Mouse (Mus musculus) erythroblast, adult 5-6 weeks (primary cell): ENCODE measurements at regions not wholly inside any gene's neighbourhood (a gene's known extent, or its start where the extent isn't known, plus 50 kb on each side); places are given as distances from the start of the nearest gene placed in this dataset.
A peak's percentile ranks its signal among the peaks of the same experiment; 100 is the strongest.

Experiments
- ATAC-seq: replicated peaks from 2 replicates; pipeline ENCODE4 v1.8.0; 2016; ENCODE audit warnings: moderate number of reproducible peaks, mild to moderate bottlenecking, moderate TSS enrichment, inconsistent platforms; ENCODE audit not compliant: poor library complexity, low FRiP score, severe bottlenecking

DNA sequence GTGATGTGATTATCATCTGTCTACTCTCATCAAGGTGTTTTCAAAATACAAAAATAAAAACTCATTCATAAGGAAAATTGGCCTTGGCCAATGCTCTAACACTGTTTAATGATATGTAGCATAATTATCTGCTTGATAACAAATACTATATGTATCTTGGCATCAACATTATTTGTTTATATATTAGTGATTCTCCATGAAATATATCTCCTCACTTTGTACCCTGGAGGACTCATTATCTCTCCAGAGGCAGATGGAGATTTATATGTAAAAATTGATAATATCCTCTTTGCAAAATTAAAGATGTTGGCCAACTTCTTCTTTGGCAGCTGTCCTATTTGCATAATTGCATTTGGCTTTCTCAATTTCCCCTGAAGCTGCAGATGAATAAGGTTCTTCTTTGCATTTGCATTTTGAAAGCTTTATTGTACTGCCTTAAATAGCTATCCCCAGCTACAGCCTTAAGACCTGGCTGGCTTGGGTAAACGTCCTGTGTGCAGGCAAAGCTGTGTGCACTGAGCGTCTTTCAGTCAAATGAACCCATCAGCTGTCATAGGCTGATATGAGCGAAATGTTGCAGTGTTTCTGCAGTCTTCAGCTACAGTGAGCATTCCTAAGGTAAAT, 124.7 kb upstream of the Otogl start:
- ATAC-seq = no peak

DNA sequence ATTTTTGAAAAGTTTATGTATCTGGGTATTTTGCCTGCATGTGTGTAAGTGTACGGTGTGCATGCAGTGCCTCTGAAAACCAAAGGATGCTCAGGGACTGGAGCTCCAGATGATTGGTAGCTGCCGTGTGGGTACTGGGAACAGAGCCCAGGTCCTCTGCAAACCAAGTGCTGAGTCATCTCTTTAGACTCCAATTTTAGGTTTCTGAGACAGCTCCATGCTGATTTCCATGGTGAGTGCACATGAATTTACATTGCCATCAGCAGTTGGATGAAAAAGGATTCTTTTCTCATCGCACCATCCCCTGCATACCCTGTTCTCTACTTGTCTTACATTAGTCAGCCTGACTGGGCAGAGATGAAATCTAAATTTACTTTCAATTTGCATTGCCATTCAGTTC, 122.1 kb upstream of the Otogl start:
- ATAC-seq = 0 out of 2 replicates have a peak, but pooled peaks have one; percentile 35

DNA sequence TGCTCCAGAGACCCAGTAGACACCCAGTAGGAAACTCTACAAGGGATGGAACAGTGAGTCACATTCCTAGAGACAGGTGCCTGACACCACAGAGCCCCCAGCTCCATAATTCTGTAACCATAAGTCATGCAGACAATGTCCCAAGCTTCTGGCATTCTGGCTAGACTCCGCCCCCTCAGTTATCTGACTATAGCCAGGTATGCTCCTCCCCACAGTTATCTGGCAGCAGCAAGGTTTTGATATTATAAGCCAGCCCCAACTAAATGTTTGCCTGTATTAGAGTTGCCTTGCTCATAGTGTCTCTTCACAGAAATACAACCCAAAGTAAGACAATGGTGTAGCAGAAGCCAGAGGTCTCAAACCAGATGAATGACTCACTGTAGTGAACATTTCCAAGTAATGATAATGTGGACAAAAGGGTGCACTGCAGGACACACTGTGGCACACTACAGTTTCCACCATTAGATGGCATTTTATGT, 121.4 kb upstream of the Otogl start:
- peak; percentile 62; the same call in 1 of the 2 replicates for ATAC-seq

DNA sequence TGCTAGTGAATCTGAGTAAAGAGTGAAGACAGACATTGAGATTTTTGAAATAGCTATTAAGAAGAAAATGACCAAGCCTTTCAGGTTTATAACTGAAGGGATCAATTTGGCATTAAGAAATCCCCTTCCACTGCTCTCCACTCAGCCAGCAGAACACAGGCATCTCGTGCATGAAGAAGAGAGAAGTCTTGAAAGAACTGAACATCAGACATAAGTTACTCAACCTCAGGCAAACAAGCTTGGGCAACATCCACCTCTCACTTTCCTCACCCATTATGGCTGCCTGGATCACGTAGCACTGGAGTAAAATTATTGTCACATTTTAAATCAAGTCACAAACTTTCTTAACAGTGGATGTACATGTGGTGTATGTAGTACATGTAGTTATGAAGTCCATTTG, 115.6 kb upstream of the Otogl start:
- no peak for ATAC-seq

DNA sequence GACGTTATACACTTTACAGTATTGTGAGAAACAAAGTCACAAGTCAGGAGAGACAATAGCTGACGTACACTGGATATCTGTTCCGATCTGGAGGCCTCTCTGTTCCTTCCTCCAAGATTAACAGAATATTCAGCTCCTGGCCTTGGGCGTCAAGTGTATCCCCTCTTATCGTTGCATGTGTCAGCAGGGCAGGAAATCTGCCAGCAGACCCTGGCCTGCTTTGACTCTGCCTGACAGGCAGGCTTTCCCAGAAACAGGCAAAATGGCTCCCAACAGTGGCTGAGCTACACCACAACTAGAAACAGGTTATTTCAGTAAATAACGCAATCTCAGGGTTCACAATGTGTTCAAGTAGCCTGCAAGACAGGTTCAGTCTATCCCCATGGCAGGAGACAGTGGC, 112.3 kb upstream of the Otogl start:
- no peak for ATAC-seq

DNA sequence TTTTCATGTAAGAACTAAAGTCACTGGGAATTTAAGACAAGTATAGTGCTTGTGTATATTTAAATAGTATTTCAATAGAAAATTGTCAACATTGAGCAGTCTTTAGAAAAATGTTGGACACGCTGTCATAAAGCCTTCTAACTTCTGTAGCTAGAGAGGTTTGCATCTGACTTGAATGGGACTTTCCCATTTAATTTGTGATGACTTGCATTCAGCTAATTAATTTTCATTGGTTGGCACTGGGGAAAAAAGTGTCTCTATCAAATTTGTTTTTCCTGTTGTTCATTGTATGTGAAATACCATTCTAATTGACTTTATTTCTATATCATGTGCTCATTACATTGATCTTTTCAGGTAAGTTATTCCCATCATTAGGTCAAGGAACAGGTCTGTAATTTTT, 104.6 kb upstream of the Otogl start:
- ATAC-seq = no peak

DNA sequence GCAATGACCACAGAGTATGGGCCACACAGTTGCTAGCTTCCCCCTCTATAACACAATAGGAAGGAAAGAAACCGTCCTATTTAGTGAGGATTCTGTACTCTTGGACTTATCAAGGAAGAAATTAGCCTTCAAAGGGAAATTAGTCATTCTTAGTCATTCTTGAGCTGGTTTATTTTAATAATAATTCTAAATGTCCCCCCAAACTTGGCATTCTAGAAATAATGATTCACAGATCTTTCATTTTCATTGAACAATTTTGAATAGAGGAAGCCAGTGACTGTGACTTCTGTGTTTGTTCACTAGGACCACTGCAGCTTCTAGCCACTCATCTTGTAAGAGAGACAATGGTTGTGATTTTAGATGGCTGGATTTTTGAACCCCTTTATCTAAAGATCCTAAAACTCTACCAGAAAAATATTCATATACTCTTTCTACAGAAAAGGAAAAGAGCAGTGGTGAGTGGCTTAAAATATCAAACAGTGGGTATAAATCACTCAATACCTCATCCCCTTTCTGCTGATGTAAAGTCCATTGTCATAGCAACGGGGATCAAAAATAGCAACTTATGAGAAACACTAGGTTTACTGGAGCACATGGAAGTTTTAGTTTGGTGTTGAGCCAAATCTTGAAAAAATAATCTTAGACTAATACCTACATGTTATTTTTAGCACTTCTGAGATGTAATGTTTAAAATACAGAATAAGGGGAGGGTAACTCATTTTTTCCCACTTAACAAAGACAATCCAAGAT, 83.1 kb upstream of the Otogl start:
- ATAC-seq = no peak

DNA sequence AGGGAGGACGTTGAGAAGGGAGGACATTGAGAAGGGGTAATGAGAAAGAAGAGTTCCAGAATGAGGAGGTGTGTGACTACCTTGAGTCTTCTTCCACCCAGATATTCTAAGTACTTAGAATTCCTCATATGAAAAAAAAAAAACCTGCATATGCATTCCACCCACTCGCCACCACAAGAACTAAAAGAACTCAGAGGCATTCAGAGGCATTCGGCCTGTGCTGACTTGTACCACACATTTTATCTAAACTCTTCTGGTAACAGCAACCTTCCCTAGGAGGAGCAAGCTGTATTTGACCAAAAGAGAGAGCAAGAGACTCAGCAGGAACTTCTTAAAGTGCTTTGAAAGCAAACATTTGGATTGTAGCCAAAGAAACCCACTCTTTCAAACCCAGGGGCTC, 80.7 kb upstream of the Otogl start:
- no peak for ATAC-seq

DNA sequence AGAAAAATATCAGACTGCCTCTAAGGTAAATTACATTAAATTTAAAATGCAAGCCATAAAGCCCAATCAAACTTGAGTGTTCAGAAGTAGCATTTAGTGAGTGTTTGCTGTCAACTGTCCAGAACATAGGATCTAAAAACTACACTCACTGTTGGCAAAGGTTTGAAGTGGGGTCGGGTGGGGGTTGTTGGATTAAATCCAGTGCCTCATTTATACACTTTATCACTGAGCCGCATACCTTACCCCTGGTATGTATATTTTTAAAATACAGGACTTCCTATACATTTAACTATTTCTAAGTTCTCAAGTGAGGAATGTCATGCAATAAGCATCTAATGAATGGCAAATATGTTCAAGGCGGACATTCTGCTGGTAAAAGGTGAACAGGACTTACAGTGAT, 78.6 kb upstream of the Otogl start:
- no peak for ATAC-seq

DNA sequence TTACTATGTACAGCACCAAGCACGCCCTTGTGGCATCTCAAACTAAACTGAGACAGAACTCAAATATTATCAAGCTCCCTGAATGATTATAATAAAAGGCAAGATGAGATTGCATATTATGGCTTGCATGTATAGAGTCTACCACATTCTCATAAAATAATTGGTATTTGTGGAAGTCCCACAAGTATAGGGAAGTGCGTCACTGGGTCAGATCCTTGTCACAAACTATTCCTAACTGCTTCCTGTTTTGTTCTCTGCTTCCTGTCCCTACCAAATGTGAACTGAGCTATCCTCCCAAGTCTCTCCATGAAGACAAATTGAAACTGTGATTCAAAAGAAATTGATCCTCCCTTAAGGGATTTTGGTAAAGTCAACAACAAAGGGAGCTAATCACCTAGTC, 78.0 kb upstream of the Otogl start:
- ATAC-seq = no peak

DNA sequence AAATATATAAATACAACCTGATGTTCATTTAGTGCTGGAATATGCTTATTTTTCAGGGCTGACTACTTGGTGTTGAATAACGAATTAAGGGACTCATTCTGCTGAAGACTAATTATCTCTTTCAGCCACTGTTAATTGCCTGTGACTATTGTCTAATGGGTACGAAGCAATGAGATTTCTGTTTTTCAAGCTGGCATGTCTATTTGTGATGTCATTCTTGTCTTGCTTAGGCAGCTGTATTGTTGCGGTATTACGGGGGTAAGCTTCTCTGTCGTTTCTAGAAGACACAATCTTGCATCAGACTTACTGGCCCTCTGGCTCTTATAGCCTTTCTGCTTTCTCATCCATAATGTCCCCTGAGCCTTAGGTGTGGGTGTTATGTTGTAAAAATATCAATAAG, 70.7 kb upstream of the Otogl start:
- no peak for ATAC-seq

DNA sequence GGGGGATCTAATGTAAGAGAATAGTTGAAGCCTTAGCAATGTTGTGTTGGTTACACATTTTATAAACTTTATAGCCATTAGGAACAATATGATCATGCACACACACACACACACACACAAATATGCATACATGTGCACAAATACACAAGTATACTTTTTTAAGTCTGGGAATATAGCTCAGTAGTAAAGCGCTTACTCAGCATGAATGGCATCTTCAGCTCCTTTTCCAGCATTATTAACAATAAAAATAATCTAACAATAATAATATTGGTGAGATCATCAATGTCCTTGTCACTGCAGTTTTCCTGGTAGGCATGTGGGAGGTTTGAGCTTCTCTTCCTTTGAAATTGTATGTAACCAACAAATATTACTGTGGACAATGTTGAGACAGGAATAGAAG, 70.1 kb upstream of the Otogl start:
- ATAC-seq = no peak

DNA sequence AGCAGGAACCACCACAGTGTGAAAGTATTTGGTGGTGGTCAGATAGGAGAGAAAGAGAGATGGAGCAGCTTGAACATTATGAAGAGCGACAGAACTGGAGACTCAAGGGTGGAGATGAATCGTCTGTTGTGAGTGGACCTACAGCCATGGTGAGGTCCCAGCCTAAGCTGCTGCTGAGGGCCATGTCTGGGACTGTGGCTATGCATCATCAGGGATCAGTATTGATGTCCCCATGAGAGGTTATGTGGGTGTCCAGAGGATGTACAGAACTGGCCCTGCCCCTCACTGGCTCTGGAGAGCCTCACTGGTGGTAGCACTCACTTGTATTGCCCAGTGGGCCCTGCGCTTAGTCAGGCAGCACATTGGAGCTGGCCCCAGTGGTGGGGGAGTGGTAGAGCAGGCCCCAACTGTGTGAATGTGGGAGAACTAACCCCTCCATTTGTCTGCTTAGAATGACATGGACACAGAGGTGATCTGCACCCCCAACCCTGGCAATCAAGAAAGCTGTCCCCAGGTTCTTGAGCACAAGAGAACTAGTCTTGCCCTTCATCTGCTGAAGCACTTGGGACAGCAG, 64.5 kb upstream of the Otogl start:
- no peak; the same call in 1 of the 2 replicates for ATAC-seq

DNA sequence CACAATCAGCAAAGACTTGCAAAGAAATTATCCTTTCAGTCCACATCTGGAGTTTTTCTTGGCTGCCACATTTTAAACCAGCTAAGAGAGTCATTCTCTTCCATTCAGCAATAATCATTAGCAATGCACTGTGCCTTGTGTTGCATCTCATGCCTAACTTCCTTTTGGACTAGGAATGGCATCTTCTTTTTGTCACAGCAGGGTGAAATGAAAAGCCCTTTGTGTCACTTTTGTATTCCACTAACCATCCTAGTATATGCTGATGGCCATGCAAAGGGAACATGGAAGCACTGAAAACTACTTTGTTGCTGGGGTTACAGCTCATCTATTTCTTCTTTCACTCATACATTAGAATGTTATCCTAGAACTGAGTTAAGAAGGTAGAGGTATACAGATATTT, 59.8 kb upstream of the Otogl start:
- no peak for ATAC-seq

DNA sequence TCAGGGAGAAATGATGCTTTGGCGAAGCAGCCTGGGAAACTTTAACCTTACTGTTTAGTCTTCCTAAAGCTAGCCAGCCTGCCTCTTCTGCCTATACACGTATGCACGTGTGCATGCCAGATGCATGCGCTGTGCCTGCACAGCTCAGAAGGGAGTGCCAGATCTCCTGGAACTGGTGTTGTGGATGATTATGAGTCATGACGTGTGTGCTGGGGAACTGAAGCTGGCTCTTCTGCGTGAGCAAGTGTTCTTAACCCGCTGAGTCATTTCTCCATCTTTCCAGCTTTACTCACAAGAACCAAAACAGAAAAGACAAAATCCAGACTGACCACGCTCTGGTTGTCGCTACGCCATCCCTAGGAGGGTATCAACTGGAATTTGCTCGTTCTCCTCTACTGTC, 55.1 kb upstream of the Otogl start:
- no peak for ATAC-seq

DNA sequence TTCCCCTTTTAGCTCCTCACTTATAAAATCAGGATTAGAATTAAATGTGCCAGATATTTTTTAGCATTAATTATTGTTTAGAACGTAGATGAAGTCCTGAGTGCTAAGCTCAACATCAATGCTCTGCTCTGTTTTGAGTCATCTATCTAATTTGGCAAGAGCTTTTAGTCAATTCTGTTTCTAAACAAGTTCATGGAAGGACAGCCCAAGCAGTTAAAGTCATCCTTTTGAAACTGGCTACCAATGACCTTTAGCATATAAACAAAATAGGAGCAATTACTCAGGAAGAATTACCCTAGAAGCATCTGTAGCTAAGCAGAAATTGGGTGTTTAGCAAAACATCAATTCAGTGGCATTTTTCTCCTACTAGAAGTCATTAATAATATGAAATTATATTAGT, 52.1 kb upstream of the Otogl start:
- ATAC-seq = no peak

DNA sequence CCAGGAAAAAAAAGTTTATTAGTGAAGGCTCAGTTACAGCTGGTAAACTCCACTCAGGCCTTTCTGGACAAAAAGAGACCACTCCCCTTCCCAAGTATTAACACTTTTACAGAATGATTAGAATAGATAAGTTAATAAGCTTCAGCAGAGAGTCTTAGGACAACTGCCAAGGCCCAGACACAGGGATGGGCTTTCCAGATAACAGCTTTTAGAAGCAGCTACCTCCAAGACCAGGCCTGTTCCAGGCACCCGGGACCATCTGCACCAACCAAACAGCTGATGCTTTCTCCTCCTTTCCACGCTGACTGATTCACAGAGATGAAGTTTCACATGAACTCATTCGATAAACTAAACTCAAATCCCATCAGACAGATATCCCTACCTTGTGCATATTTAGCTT, 50.2 kb upstream of the Otogl start:
- ATAC-seq = no peak; the same call in 1 of the 2 replicates
